Mouse (Mus musculus): Measurements from ENCODE around the gene Rbm8a.
A peak's percentile ranks its signal among the peaks of the same experiment; 100 is the strongest.

Rbm8a gene

GRCm38 (mm10) chr3:96669727-96670468 lies 40.2 kb downstream of the Rbm8a start, which contains the start of gene Ankrd35:
Ankrd35 (plus strand) TSS chr3:96670131.
- peak; percentile 96 for DNase-seq (ENCODE audit: low read depth, low spot score)

- DNase-seq (ENCODE audit: low read depth, low spot score): no peak
Measured at GRCm38 (mm10) chr3:96671519-96671918, 41.8 kb downstream of the Rbm8a start.

DNA sequence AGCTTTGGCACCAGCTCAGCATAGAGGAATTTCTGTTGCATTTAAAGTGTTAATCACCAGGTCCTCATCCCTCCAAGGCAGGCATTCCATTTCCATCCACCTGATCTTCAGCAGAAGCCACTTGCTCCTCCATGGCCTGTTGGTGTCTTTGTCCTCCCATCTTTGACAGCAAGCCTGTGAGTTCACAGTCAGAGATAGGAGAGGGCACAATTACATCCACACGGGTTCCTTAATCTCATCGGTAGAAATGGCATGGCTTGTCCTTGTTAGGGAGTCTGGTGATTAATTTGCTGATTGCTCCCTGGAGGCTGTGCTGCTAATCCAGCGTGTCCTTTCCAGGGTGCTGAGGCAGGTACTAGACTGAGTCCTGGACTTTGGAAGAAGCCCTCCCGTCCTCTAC lies 43.8 kb downstream of the Rbm8a start:
- DNase-seq (ENCODE audit: low read depth, low spot score): no peak

DNA sequence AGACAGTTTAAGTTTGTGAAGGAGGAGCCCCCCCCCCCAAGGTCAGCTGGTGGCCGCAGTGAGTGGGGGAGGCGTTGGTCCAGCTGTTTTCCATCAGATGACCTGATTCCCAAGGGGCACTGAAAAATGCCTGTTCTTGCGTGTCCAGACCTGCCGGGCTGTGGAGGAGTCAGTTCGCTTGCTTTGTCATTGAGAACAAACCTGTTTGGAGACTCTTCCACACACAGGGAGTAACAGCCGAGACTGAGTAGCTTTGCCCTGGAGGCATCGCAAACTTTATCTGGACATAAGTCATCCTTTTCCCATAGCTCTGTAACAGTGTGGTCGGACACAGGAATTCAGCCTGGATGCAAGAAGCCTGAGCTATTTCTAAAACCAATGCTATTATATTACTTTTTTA lies 44.7 kb downstream of the Rbm8a start:
- peak; percentile 59 for DNase-seq (ENCODE audit: low read depth, low spot score)

GRCm38 (mm10) chr3:96675171-96675570 lies 45.4 kb downstream of the Rbm8a start:
- no peak for DNase-seq (ENCODE audit: low read depth, low spot score)

- DNase-seq (ENCODE audit: low read depth, low spot score): peak; percentile 99
Measured at GRCm38 (mm10) chr3:96675690-96676089, 46.0 kb downstream of the Rbm8a start.

DNA sequence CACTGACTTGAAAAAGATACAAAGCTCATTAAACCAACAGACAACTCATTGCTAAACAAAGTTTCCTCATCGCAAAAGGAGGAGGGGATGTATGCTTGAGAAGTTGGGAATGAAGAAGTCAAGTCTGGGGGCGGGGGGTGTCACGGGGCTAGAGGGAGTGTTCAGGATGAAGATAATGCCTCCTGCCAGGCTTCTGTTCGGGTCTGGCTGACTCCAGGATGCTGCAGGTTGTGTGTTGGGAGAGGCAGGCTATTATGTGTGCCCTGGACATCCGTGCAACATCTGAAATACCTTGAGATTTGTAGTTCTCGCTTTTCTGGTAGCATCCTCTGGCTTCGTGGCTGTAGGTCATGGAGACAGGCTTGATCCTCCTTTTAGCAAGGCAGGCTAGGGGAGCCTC lies 48.7 kb downstream of the Rbm8a start:
- DNase-seq (ENCODE audit: low read depth, low spot score): no peak

- DNase-seq (ENCODE audit: low read depth, low spot score): peak; percentile 69
Measured at GRCm38 (mm10) chr3:96679159-96679674, 49.5 kb downstream of the Rbm8a start.

- no peak for DNase-seq (ENCODE audit: low read depth, low spot score)
Measured at GRCm38 (mm10) chr3:96680269-96680956, 50.7 kb downstream of the Rbm8a start.

Measured in ES-CJ7 (cell line).